Mouse (Mus musculus) neural tube, embryonic 12.5 days (tissue): ENCODE data around the gene Iqca. TPM values are rescaled to one million over a fixed set of nuclear protein-coding genes. Genes with fewer than 3 reads are reported as not detected.

ENCODE experiments used
- ATAC-seq: fragments of 200-750 bp; cut with Nextera tagmentation; 2 replicates; pipeline ENCODE4 v1.8.0; 2017; ENCODE audit warnings: low read depth, mild to moderate bottlenecking, moderate TSS enrichment, moderate library complexity; ENCODE audit not compliant: low FRiP score
- H3K27ac ChIP-seq: fragments of 300-500 bp; sonication (generic); 2 replicates; pipeline ENCODE4 v1.5.1; 2016
- H3K27me3 ChIP-seq: fragments of 300-500 bp; sonication (generic); replicated peaks from 2 replicates; pipeline ENCODE4 v1.6.1; 2016; ENCODE audit warnings: mild to moderate bottlenecking
- H3K36me3 ChIP-seq: fragments of 300-500 bp; sonication (generic); 2 replicates; pipeline ENCODE4 v1.6.1; 2016; ENCODE audit warnings: mild to moderate bottlenecking
- H3K4me1 ChIP-seq: fragments of 300-500 bp; sonication (generic); 2 replicates; pipeline ENCODE4 v1.6.1; 2016
- H3K4me2 ChIP-seq: fragments of 300-500 bp; sonication (generic); replicated peaks from 2 replicates; pipeline ENCODE4 v1.6.1; 2016; ENCODE audit warnings: mild to moderate bottlenecking
- H3K4me3 ChIP-seq: fragments of 300-500 bp; sonication (generic); 2 replicates; pipeline ENCODE4 v1.5.1; 2016
- H3K9ac ChIP-seq: fragments of 300-500 bp; sonication (generic); 2 replicates; pipeline ENCODE4 v1.6.1; 2016; ENCODE audit warnings: mild to moderate bottlenecking
- H3K9me3 ChIP-seq: fragments of 300-500 bp; sonication (generic); 2 replicates; pipeline ENCODE4 v1.6.1; 2016; ENCODE audit warnings: mild to moderate bottlenecking
- WGBS: fragments of 180-500 bp; shearing (Covaris S2); methylation state at CpG from one replicate; pipeline ENCODE4 v1.1.7; 2016; 5-methylcytosine and 5-hydroxymethylcytosine counted together
- polyA plus RNA-seq: library from polyadenylated mRNA; unstranded; fragments of >200 nt; fragmentation: Nextera tagmentation; extraction: Ambion mirVana; gene quantifications from 2 replicates; pipeline ENCODE4 v1.2.1, GENCODE M21; 2016

Gene Iqca
- 0.13 TPM in 1 of 2 replicates, not detected in the other for polyA plus RNA-seq

DNA sequence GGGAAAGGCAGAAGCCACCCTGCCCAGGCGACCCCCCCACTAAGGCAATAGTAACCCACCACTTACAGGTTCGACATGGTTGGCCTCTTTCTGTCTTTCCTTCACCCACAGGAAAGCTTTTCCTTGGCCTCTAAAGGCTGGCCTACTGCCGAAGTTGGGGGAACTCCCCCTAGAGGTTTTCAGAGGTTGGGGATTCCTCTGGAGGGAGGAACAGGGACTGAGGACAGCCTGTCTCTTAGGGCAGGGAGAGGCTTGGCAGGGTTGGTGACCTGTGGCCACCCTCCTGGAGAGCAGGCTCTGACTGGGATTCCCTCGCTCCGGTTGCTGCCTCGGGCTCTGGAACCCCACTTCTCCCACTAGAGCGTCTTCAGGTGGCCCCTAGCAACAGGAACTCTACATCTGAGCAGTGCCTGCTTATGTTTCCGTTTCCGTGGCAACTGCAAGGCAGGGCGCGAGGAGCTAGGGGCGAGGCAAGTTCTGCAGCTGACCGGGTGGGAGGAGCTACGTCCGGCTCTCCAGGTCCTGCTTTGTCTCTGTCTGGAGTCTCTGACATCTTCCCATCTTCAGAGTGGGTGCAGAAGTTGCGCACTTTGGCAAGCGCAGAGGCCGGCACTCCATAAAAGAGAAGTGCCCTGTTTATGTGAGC is at the start of gene Iqca:
Iqca (minus strand) TSS at position 303 of the 646 bp plus-strand sequence.
- Histone ChIP-seq H3K4me2 (peak within 1 kb of the TSS; percentile 55), H3K9me3 (no peaks in the 10 kb centered on the region), H3K27me3 (no peaks in the 10 kb centered on the region), H3K36me3 (no peaks in the 10 kb centered on the region), H3K4me1 (peaks cover 18% of the 10 kb centered on the region), H3K27ac (no peak within 1 kb of the TSS), H3K4me3 (no peak within 1 kb of the TSS), H3K9ac (no peak within 1 kb of the TSS)
- WGBS, result 3% methylated on average over 18 of the region's 18 CpGs
- ATAC-seq, result peak; percentile 91

DNA sequence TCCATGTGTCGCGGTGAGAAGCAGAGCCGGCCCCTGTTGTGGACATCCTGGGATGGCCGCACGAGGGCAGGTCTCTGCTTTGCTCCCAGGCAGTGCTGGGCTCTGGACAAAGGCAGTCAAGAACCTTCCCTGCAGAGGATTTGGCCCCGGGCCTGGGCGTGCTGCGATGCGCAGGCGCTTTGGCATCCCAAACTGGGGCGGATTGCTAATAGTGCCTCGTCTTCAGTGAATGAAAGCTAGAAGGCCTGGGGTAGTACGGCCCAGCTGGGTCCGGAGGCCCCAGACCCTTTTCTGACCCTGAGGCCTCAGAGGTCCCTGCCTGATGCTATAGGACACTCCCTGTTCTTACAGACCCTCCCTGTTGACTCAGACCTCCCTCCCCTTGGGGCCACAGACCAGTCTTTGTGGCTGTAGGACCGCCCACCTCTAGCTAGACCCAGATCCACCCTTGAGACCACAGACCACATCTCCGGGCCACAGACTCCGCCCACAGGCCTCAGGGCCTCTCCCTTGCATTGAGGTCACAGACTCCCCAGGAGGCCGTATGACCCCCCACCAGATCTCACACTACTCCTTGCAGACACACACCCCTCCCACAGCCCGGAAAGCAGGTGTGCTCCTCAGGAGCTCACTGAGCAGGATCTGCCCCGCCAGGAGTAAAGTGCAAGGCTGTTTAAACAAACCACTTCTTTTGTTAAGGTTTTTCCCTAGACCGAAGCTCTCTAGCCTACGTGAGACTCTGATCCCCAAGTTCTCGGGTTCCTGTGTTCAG is 49.2 kb upstream of the Iqca start:
- ATAC-seq, result peak; percentile 34; the same call in 1 of the 2 replicates
- H3K4me3 ChIP-seq, result no peak overlapping the region
- 0 out of 2 replicates have a peak, but pooled peaks cover 6% of the 10 kb centered on the region for H3K9me3 ChIP-seq
- H3K4me1 ChIP-seq, result peaks cover 40% of the 10 kb centered on the region
- no peak overlapping the region for H3K27ac ChIP-seq
- 3% methylated on average over 23 of the region's 23 CpGs for WGBS
- no peaks in the 10 kb centered on the region for H3K36me3 ChIP-seq
- no peaks in the 10 kb centered on the region for H3K27me3 ChIP-seq
- H3K4me2 ChIP-seq, result peak overlapping the region; percentile 68
- 0 out of 2 replicates have a peak overlapping the region, but pooled peaks have one; percentile 1 for H3K9ac ChIP-seq

DNA sequence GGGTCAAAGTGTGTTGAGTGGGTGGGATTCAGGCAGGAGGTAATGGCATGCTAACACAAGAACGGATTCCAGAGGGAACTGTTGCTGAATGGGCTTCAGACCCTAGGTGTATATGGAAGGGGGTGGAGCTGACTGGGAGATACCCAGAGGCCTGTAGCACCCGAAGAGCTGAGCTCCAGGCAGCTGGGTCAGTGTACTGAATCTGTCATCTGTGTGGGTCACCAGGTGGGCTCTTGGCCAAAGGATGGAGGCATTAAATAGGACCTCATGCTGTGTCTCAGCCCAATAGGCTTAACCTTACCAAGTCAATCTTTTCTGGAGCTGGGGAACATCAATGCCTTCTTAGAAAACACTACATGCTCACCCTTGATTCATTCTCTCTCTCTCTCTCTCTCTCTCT is 48.5 kb upstream of the Iqca start:
- H3K27me3 ChIP-seq, result no peaks in the 10 kb centered on the region
- no peak overlapping the region for H3K4me3 ChIP-seq
- H3K9me3 ChIP-seq, result 0 out of 2 replicates have a peak, but pooled peaks cover 6% of the 10 kb centered on the region
- no peak overlapping the region for H3K27ac ChIP-seq
- WGBS, result 60% methylated on average over 2 of the region's 2 CpGs
- H3K4me2 ChIP-seq, result no peak overlapping the region
- no peak for ATAC-seq
- no peak overlapping the region for H3K9ac ChIP-seq
- H3K4me1 ChIP-seq, result peaks cover 32% of the 10 kb centered on the region
- H3K36me3 ChIP-seq, result no peaks in the 10 kb centered on the region

DNA sequence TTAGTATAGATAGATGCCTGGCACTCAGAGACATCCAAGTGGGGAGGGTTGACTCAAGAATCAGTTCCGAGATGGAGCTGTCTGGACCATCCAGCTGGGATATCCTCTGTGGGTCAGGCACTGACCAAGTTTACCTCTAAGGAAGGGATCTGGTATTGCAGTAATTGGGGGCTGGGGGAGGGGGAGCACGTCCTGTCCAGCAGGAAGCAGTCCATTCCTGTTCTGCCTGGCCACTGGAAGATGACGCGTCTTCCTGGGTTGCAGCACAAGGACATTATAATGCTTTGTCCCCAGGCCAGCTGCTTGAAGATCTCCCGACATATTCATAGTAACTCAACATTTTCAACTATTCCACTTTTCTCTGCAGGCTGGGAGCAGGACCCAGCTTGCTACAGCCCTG is 48.0 kb upstream of the Iqca start:
- H3K27me3 ChIP-seq, result no peaks in the 10 kb centered on the region
- no peak overlapping the region for H3K4me2 ChIP-seq
- ATAC-seq, result no peak
- H3K9ac ChIP-seq, result no peak overlapping the region
- peaks cover 28% of the 10 kb centered on the region for H3K4me1 ChIP-seq
- H3K4me3 ChIP-seq, result no peak overlapping the region
- 80% methylated on average over 5 of the region's 5 CpGs for WGBS
- no peak overlapping the region for H3K27ac ChIP-seq
- H3K36me3 ChIP-seq, result no peaks in the 10 kb centered on the region
- 0 out of 2 replicates have a peak, but pooled peaks cover 6% of the 10 kb centered on the region for H3K9me3 ChIP-seq

DNA sequence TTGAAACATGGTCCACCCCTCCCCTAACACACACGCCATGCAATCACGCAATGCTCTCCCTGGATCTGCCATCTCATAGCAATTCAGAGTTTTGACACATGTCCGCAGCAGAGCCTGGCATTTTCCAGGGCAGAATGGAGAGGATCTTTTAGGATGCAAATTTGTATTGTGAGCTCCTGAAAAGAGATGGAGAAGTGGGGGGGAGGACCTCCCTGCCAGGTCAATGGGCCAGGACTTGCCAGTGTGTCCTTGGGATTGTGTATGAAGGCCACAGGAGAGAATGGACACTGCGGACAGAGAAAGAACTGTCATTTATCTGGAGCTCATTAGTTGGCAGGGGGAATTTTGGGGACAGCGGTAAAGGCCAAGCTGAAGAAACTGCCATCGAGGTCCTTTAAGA is 35.8 kb upstream of the Iqca start:
- Histone ChIP-seq H3K36me3 (no peaks in the 10 kb centered on the region), H3K27ac (no peak overlapping the region), H3K9me3 (peaks cover 4% of the 10 kb centered on the region; the same call in 1 of the 2 replicates), H3K9ac (no peak overlapping the region), H3K27me3 (no peaks in the 10 kb centered on the region), H3K4me1 (peaks cover 17% of the 10 kb centered on the region), H3K4me2 (no peak overlapping the region), H3K4me3 (no peak overlapping the region)
- no peak for ATAC-seq
- WGBS, result 53% methylated on average over 6 of the region's 6 CpGs

DNA sequence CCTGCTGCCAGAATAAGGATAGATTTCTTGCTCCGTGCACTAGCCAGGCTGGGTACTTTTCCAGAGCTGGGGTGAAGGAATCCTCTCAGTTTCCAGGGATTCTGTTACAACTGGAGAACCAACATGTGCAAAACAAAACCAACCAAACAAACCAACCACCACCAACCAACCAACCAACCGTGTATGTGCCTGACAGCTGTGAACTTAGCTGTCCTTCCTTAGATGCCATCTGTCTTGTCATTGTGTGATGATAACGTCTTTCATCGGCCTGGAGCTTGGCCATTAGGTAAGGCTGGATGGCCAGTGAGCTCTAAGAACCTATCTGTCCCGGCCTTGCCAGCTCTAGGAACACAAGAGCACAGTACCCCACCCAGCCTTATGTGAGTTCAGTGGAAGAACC is 33.7 kb upstream of the Iqca start:
- Histone ChIP-seq H3K9ac (no peak overlapping the region), H3K27me3 (no peaks in the 10 kb centered on the region), H3K4me2 (no peak overlapping the region), H3K4me3 (no peak overlapping the region), H3K4me1 (peaks cover 17% of the 10 kb centered on the region), H3K27ac (no peak overlapping the region), H3K36me3 (no peaks in the 10 kb centered on the region), H3K9me3 (peaks cover 4% of the 10 kb centered on the region; the same call in 1 of the 2 replicates)
- ATAC-seq, result no peak
- 96% methylated on average over 5 of the region's 5 CpGs for WGBS

DNA sequence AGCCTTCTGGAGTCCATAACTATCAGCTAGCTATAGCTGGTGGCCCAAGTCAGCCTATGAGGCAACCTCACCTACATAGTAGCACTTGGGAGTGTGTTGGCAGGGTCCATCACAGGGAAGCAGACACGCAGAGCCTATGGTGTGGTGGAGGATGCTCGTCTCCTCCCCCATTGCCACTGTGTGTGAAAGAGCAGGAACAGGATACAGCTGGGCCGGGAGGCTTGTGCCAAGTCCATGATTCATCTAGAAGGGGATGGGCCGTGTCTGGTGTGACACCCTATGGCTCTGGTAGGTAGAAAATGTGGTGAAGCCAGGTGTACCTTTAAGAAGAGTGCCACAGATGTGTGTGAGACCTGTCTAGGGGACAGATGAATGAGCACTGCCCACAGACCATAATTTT is 33.0 kb upstream of the Iqca start:
- H3K4me1 ChIP-seq, result peaks cover 17% of the 10 kb centered on the region
- H3K4me3 ChIP-seq, result no peak overlapping the region
- peaks cover 4% of the 10 kb centered on the region; the same call in 1 of the 2 replicates for H3K9me3 ChIP-seq
- no peaks in the 10 kb centered on the region for H3K36me3 ChIP-seq
- no peak overlapping the region for H3K4me2 ChIP-seq
- H3K27me3 ChIP-seq, result no peaks in the 10 kb centered on the region
- no peak overlapping the region for H3K27ac ChIP-seq
- 90% methylated on average over 4 of the region's 4 CpGs for WGBS
- no peak for ATAC-seq
- H3K9ac ChIP-seq, result no peak overlapping the region

DNA sequence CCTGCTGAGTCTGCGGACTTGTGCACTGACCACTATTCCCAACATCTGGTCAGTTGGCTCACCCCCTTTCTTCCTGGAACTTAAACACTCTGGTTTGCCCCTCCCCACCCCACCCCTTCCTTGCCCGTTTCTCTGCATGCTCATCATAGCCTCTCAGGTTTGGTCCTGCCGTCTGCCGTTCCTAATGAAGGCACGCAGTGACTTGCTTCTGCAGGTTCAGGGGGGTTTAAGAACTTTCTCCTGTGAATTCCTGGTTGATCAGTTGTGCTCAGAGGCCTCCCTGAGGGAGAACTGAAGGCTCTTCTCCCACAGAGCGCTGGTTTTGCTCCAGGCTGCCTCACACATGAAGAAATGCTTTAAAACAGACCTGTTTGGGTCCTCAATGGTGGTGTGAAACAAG is 30.4 kb upstream of the Iqca start:
- Histone ChIP-seq H3K27me3 (no peaks in the 10 kb centered on the region), H3K4me2 (no peak overlapping the region), H3K4me3 (no peak overlapping the region), H3K9ac (no peak overlapping the region), H3K4me1 (no peaks in the 10 kb centered on the region), H3K9me3 (peaks cover 4% of the 10 kb centered on the region; the same call in 1 of the 2 replicates), H3K36me3 (no peaks in the 10 kb centered on the region), H3K27ac (no peak overlapping the region)
- no peak for ATAC-seq
- 71% methylated on average over 6 of the region's 6 CpGs for WGBS

DNA sequence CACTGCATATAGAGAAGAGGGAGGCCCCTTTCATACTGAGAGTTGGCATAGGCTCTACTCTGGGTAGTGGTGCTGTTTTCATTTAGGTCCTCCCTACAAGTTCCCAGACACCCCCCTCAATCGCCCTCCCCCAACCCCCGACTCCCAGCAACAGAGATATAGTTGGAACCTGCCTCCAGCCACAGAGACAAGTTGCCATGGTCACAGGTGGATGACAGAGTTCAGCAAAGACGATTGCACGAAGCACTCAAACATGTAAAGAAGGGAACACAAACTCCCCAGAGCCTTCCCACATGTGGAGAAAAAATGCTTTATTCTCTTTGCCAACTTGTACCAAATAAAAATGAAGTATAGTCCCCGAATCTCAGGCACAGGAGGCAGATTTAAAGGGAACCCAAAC is 29.3 kb upstream of the Iqca start:
- H3K27ac ChIP-seq, result no peak overlapping the region
- H3K4me3 ChIP-seq, result no peak overlapping the region
- no peak overlapping the region for H3K9ac ChIP-seq
- H3K27me3 ChIP-seq, result no peaks in the 10 kb centered on the region
- H3K4me1 ChIP-seq, result no peaks in the 10 kb centered on the region
- H3K36me3 ChIP-seq, result no peaks in the 10 kb centered on the region
- ATAC-seq, result no peak
- H3K4me2 ChIP-seq, result no peak overlapping the region
- H3K9me3 ChIP-seq, result peaks cover 4% of the 10 kb centered on the region; the same call in 1 of the 2 replicates
- 83% methylated on average over 5 of the region's 5 CpGs for WGBS

DNA sequence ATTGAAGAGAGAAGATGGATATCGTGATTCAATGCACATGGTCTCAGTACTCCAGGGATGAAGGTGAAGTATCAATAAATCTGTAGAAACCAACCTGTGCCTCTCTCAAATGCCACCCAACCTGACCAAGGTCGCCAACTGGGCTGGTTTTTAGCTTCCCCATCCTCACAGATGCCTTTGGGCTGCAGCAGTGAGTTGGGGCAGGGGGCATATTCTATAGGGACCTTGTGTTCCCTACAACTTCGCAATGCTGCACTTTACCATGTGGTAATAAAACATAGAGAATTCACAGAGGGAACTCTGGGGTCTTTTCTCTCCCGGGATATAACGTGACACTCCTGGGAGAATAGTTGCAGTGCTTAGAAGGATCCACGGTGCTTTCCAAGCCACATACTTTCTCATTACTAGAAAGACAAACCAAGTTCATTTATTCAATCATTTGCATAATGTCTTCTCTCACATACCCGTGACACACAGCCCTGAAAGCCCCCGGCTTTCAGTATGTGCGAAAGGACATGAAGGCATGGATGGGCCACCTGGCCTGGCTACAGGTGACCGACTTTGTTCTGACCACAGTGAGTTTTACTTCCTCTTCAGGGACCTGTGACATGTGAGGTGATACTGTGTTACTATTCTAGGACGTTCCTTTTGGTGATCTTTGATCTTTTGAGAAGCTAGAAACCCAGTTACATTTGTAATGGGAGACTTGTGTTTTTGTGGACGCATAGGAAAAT is 27.9 kb upstream of the Iqca start:
- Histone ChIP-seq H3K9ac (no peak overlapping the region), H3K4me2 (no peak overlapping the region), H3K27me3 (no peaks in the 10 kb centered on the region), H3K9me3 (no peaks in the 10 kb centered on the region), H3K36me3 (no peaks in the 10 kb centered on the region), H3K27ac (no peak overlapping the region), H3K4me1 (no peaks in the 10 kb centered on the region), H3K4me3 (no peak overlapping the region)
- ATAC-seq, result no peak
- WGBS, result 81% methylated on average over 12 of the region's 12 CpGs

DNA sequence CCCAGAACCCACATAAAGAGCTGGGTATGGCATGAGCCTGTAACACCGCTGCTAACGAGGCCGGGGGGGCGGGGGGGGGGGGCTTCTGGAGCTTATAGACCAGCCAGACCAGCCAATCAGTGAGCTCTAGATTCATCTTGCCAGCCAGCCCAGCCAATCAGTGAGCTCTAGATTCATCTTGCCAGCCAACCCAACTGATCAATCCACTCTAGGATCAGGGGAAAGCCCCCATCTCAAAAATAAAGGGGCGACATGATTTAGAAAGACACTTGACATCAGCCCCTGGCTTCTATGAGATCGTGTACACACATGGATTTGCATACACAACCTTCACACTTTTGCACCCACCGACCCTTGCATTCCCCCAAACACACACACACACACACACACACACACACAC is 27.3 kb upstream of the Iqca start:
- H3K27me3 ChIP-seq, result no peaks in the 10 kb centered on the region
- H3K4me1 ChIP-seq, result no peaks in the 10 kb centered on the region
- H3K9ac ChIP-seq, result no peak overlapping the region
- no peak overlapping the region for H3K4me2 ChIP-seq
- no peak overlapping the region for H3K4me3 ChIP-seq
- H3K9me3 ChIP-seq, result no peaks in the 10 kb centered on the region
- H3K27ac ChIP-seq, result no peak overlapping the region
- H3K36me3 ChIP-seq, result no peaks in the 10 kb centered on the region
- WGBS, result 90% methylated on average over 7 of the region's 7 CpGs
- ATAC-seq, result no peak

DNA sequence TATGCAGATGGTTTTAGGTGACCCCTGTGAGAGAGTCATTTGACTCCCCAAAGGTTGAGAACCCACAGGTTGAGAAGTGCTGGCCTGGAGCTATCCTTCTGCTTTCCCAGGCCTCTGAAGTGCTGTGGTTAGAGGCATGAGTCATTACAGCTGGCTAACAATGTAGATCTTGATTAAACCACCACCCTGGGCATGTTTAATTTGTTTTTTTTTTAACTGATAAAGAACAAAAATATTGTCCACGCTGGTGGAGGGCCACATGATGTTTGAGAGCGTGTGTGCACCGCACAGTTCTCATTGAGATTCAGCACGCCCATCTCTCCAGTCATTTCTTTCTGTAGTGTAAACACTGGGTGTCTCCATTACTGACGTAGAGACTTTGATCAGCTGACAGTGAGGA is 24.8 kb upstream of the Iqca start:
- 83% methylated on average over 5 of the region's 5 CpGs for WGBS
- Histone ChIP-seq H3K9me3 (no peaks in the 10 kb centered on the region), H3K4me2 (no peak overlapping the region), H3K36me3 (no peaks in the 10 kb centered on the region), H3K4me3 (no peak overlapping the region), H3K27ac (no peak overlapping the region), H3K4me1 (0 out of 2 replicates have a peak, but pooled peaks cover 4% of the 10 kb centered on the region), H3K9ac (no peak overlapping the region), H3K27me3 (no peaks in the 10 kb centered on the region)
- no peak for ATAC-seq
